Mouse (Mus musculus) lung, embryonic 15.5 days (tissue): ENCODE measurements around the gene Ptprn2. TPM values are rescaled to one million over a fixed set of nuclear protein-coding genes. Genes with fewer than 3 reads are reported as not detected.

ENCODE experiments used
- ATAC-seq: fragments of 200-750 bp; cut with Nextera tagmentation; 2 replicates; pipeline ENCODE4 v1.8.0; 2017; ENCODE audit warnings: moderate number of reproducible peaks, borderline replicate concordance; ENCODE audit not compliant: low FRiP score, low TSS enrichment; ENCODE audit errors: extremely low read depth
- H3K27ac ChIP-seq: fragments of 300-500 bp; sonication (generic); 2 replicates; pipeline ENCODE4 v1.5.1; 2015; ENCODE audit warnings: moderate library complexity, mild to moderate bottlenecking, inconsistent platforms
- H3K27me3 ChIP-seq: fragments of 300-500 bp; sonication (generic); 2 replicates; pipeline ENCODE4 v1.6.1; 2015; ENCODE audit warnings: inconsistent platforms
- H3K36me3 ChIP-seq: fragments of 300-500 bp; sonication (generic); 2 replicates; pipeline ENCODE4 v1.6.1; 2015; ENCODE audit warnings: inconsistent platforms
- H3K4me1 ChIP-seq: fragments of 300-500 bp; sonication (generic); 2 replicates; pipeline ENCODE4 v1.6.1; 2015; ENCODE audit warnings: inconsistent platforms
- H3K4me2 ChIP-seq: fragments of 300-500 bp; sonication (generic); 2 replicates; pipeline ENCODE4 v1.6.1; 2015; ENCODE audit warnings: inconsistent platforms, mild to moderate bottlenecking, moderate library complexity
- H3K4me3 ChIP-seq: fragments of 300-500 bp; sonication (generic); 2 replicates; pipeline ENCODE4 v1.5.1; 2015; ENCODE audit warnings: mild to moderate bottlenecking, inconsistent platforms
- H3K9ac ChIP-seq: fragments of 300-500 bp; sonication (generic); 2 replicates; pipeline ENCODE4 v1.6.1; 2015; ENCODE audit warnings: inconsistent platforms
- H3K9me3 ChIP-seq: fragments of 300-500 bp; sonication (generic); 2 replicates; pipeline ENCODE4 v1.6.1; 2016; ENCODE audit warnings: inconsistent platforms
- WGBS: fragments of 180-500 bp; shearing (Covaris S2); methylation state at CpG from one replicate; pipeline ENCODE4 v1.1.7; 2015; 5-methylcytosine and 5-hydroxymethylcytosine counted together
- polyA plus RNA-seq: library from polyadenylated mRNA; unstranded; fragments of >200 nt; fragmentation: Nextera tagmentation; extraction: Ambion mirVana; gene quantifications from 2 replicates; pipeline ENCODE4 v1.2.1, GENCODE M21; 2015

Gene Ptprn2
- polyA plus RNA-seq, 1 experiment from 2014 or later, result 0.16 TPM

GRCm38 (mm10) chr12:116806089-116806488 is 320.6 kb downstream of the Ptprn2 start:
- Histone ChIP-seq H3K9ac (no peak overlapping the region), H3K4me1 (no peaks in the 10 kb centered on the region), H3K27ac (no peak overlapping the region), H3K9me3 (no peaks in the 10 kb centered on the region), H3K36me3 (no peaks in the 10 kb centered on the region), H3K4me2 (no peak overlapping the region), H3K4me3 (no peak overlapping the region), H3K27me3 (no peaks in the 10 kb centered on the region)
- WGBS, result 75% methylated on average over 2 of the region's 2 CpGs
- ATAC-seq, result no peak

GRCm38 (mm10) chr12:116813012-116813411 is 327.5 kb downstream of the Ptprn2 start:
- Histone ChIP-seq H3K27ac (no peak overlapping the region), H3K36me3 (no peaks in the 10 kb centered on the region), H3K4me2 (no peak overlapping the region), H3K4me1 (no peaks in the 10 kb centered on the region), H3K4me3 (no peak overlapping the region), H3K27me3 (no peaks in the 10 kb centered on the region), H3K9me3 (no peaks in the 10 kb centered on the region), H3K9ac (no peak overlapping the region)
- WGBS, result 74% methylated on average over 5 of the region's 5 CpGs
- ATAC-seq, result no peak

- H3K36me3 ChIP-seq, result no peaks in the 10 kb centered on the region
- no peaks in the 10 kb centered on the region for H3K9me3 ChIP-seq
- H3K27me3 ChIP-seq, result no peaks in the 10 kb centered on the region
- no peak overlapping the region for H3K9ac ChIP-seq
- H3K4me3 ChIP-seq, result no peak overlapping the region
- H3K27ac ChIP-seq, result no peak overlapping the region
- no peaks in the 10 kb centered on the region for H3K4me1 ChIP-seq
- ATAC-seq, result no peak
- no peak overlapping the region for H3K4me2 ChIP-seq
- 65% methylated on average over 2 of the region's 2 CpGs for WGBS
These were observed 334.3 kb downstream of the Ptprn2 start for GRCm38 (mm10) chr12:116819836-116820235.

- H3K4me1 ChIP-seq, result no peaks in the 10 kb centered on the region
- no peaks in the 10 kb centered on the region for H3K9me3 ChIP-seq
- H3K9ac ChIP-seq, result no peak overlapping the region
- H3K36me3 ChIP-seq, result no peaks in the 10 kb centered on the region
- no peak for ATAC-seq
- no peak overlapping the region for H3K4me3 ChIP-seq
- no peak overlapping the region for H3K27ac ChIP-seq
- no peak overlapping the region for H3K4me2 ChIP-seq
- WGBS, result 97% methylated on average over 3 of the region's 3 CpGs
- H3K27me3 ChIP-seq, result no peaks in the 10 kb centered on the region
These were observed 337.8 kb downstream of the Ptprn2 start for GRCm38 (mm10) chr12:116823341-116823740.

GRCm38 (mm10) chr12:116827748-116828147 is 342.2 kb downstream of the Ptprn2 start:
- H3K4me3 ChIP-seq, result no peak overlapping the region
- H3K9ac ChIP-seq, result no peak overlapping the region
- no peaks in the 10 kb centered on the region for H3K4me1 ChIP-seq
- no peak overlapping the region for H3K4me2 ChIP-seq
- H3K36me3 ChIP-seq, result no peaks in the 10 kb centered on the region
- H3K27me3 ChIP-seq, result no peaks in the 10 kb centered on the region
- 42% methylated on average over 7 of the region's 7 CpGs for WGBS
- no peaks in the 10 kb centered on the region for H3K9me3 ChIP-seq
- no peak for ATAC-seq
- H3K27ac ChIP-seq, result no peak overlapping the region

GRCm38 (mm10) chr12:116838611-116839192 is 353.2 kb downstream of the Ptprn2 start:
- Histone ChIP-seq H3K4me2 (no peak overlapping the region), H3K27me3 (no peaks in the 10 kb centered on the region), H3K4me1 (no peaks in the 10 kb centered on the region), H3K9me3 (no peaks in the 10 kb centered on the region), H3K9ac (no peak overlapping the region), H3K4me3 (no peak overlapping the region), H3K27ac (no peak overlapping the region), H3K36me3 (no peaks in the 10 kb centered on the region)
- 68% methylated on average over 3 of the region's 3 CpGs for WGBS
- ATAC-seq, result no peak

GRCm38 (mm10) chr12:116842723-116843272 is 357.3 kb downstream of the Ptprn2 start:
- Histone ChIP-seq H3K9ac (no peak overlapping the region), H3K4me1 (no peaks in the 10 kb centered on the region), H3K36me3 (no peaks in the 10 kb centered on the region), H3K4me2 (no peak overlapping the region), H3K27me3 (no peaks in the 10 kb centered on the region), H3K4me3 (no peak overlapping the region), H3K27ac (no peak overlapping the region), H3K9me3 (no peaks in the 10 kb centered on the region)
- WGBS, result 68% methylated on average over 8 of the region's 8 CpGs
- ATAC-seq, result no peak

GRCm38 (mm10) chr12:116846220-116846619 is 360.7 kb downstream of the Ptprn2 start:
- Histone ChIP-seq H3K36me3 (no peaks in the 10 kb centered on the region), H3K27ac (no peak overlapping the region), H3K27me3 (no peaks in the 10 kb centered on the region), H3K4me2 (no peak overlapping the region), H3K9me3 (no peaks in the 10 kb centered on the region), H3K4me1 (no peaks in the 10 kb centered on the region), H3K9ac (no peak overlapping the region), H3K4me3 (no peak overlapping the region)
- ATAC-seq, result no peak

GRCm38 (mm10) chr12:116847021-116847420 is 361.5 kb downstream of the Ptprn2 start:
- no peak overlapping the region for H3K9ac ChIP-seq
- no peaks in the 10 kb centered on the region for H3K36me3 ChIP-seq
- no peak for ATAC-seq
- no peaks in the 10 kb centered on the region for H3K9me3 ChIP-seq
- no peaks in the 10 kb centered on the region for H3K4me1 ChIP-seq
- no peaks in the 10 kb centered on the region for H3K27me3 ChIP-seq
- WGBS, result 81% methylated on average over 4 of the region's 4 CpGs
- no peak overlapping the region for H3K4me3 ChIP-seq
- no peak overlapping the region for H3K4me2 ChIP-seq
- no peak overlapping the region for H3K27ac ChIP-seq

- Histone ChIP-seq H3K4me1 (no peaks in the 10 kb centered on the region), H3K27me3 (no peaks in the 10 kb centered on the region), H3K4me2 (no peak overlapping the region), H3K9me3 (no peaks in the 10 kb centered on the region), H3K9ac (no peak overlapping the region), H3K36me3 (no peaks in the 10 kb centered on the region), H3K27ac (no peak overlapping the region), H3K4me3 (no peak overlapping the region)
- ATAC-seq, result no peak
- WGBS, result 54% methylated on average over 7 of the region's 7 CpGs
These were observed 370.8 kb downstream of the Ptprn2 start for GRCm38 (mm10) chr12:116856307-116856706.

- Histone ChIP-seq H3K4me1 (no peaks in the 10 kb centered on the region), H3K9ac (no peak overlapping the region), H3K4me3 (no peak overlapping the region), H3K36me3 (no peaks in the 10 kb centered on the region), H3K4me2 (no peak overlapping the region), H3K27ac (no peak overlapping the region), H3K27me3 (no peaks in the 10 kb centered on the region), H3K9me3 (no peaks in the 10 kb centered on the region)
- ATAC-seq, result no peak
- 86% methylated on average over 4 of the region's 4 CpGs for WGBS
These were observed 376.0 kb downstream of the Ptprn2 start for GRCm38 (mm10) chr12:116861360-116862017.

- H3K4me3 ChIP-seq, result no peak overlapping the region
- ATAC-seq, result no peak
- 72% methylated on average over 4 of the region's 4 CpGs for WGBS
- no peaks in the 10 kb centered on the region for H3K9me3 ChIP-seq
- H3K36me3 ChIP-seq, result no peaks in the 10 kb centered on the region
- H3K4me2 ChIP-seq, result no peak overlapping the region
- H3K4me1 ChIP-seq, result no peaks in the 10 kb centered on the region
- no peak overlapping the region for H3K27ac ChIP-seq
- no peaks in the 10 kb centered on the region for H3K27me3 ChIP-seq
- H3K9ac ChIP-seq, result no peak overlapping the region
These were observed 377.9 kb downstream of the Ptprn2 start for GRCm38 (mm10) chr12:116863291-116863899.
